Mouse (Mus musculus) cerebellum, postnatal 25 days (tissue): ENCODE data around the gene Zfp575.

Experiments used
- DNase-seq, 2 experiments: peaks; one replicate each; pipeline ENCODE4 v3.0.0; 2021; ENCODE audit warnings: mixed read lengths in 2 of 2

Gene Zfp575

GRCm38 (mm10) chr7:24600941-24601597 lies 13.6 kb upstream of the Zfp575 start:
- peak; percentile 97 to 99 for DNase-seq

- DNase-seq: peak in 1 of 2 experiments; percentile 31
Observed at GRCm38 (mm10) chr7:24599211-24600067, 12.0 kb upstream of the Zfp575 start.

- no peak for DNase-seq
Observed at GRCm38 (mm10) chr7:24598121-24598520, 10.7 kb upstream of the Zfp575 start.

- DNase-seq: no peak
Observed at GRCm38 (mm10) chr7:24595464-24595863, 8.0 kb upstream of the Zfp575 start.

- no peak for DNase-seq
Observed at GRCm38 (mm10) chr7:24594309-24594803, 6.9 kb upstream of the Zfp575 start.

- peak; percentile 79 to 88 for DNase-seq
Observed at GRCm38 (mm10) chr7:24593621-24594308, 6.3 kb upstream of the Zfp575 start.

- DNase-seq: no peak
Observed at GRCm38 (mm10) chr7:24592781-24593180, 5.3 kb upstream of the Zfp575 start.

GRCm38 (mm10) chr7:24592163-24592562 lies 4.7 kb upstream of the Zfp575 start:
- DNase-seq: no peak

GRCm38 (mm10) chr7:24591735-24592134 lies 4.3 kb upstream of the Zfp575 start:
- no peak for DNase-seq

GRCm38 (mm10) chr7:24588336-24588735 lies 895 bp upstream of the Zfp575 start:
- DNase-seq: no peak

- DNase-seq: no peak
Observed at GRCm38 (mm10) chr7:24586828-24587227, 613 bp downstream of the Zfp575 start.

- DNase-seq: no peak
Observed at GRCm38 (mm10) chr7:24585995-24586394, 1.4 kb downstream of the Zfp575 start.

GRCm38 (mm10) chr7:24584876-24585275 lies 2.6 kb downstream of the Zfp575 start:
- no peak for DNase-seq

GRCm38 (mm10) chr7:24577811-24578210 lies 9.6 kb downstream of the Zfp575 start:
- DNase-seq: no peak

GRCm38 (mm10) chr7:24574224-24574796 lies 13.1 kb downstream of the Zfp575 start:
- DNase-seq: no peak

GRCm38 (mm10) chr7:24572455-24572854 lies 15.0 kb downstream of the Zfp575 start:
- DNase-seq: no peak

- no peak for DNase-seq
Observed at GRCm38 (mm10) chr7:24571071-24571470, 16.4 kb downstream of the Zfp575 start.

- DNase-seq: no peak
Observed at GRCm38 (mm10) chr7:24568512-24568911, 18.9 kb downstream of the Zfp575 start.

GRCm38 (mm10) chr7:24566206-24566605 lies 21.2 kb downstream of the Zfp575 start:
- no peak for DNase-seq

- DNase-seq: no peak
Observed at GRCm38 (mm10) chr7:24565627-24566026, 21.8 kb downstream of the Zfp575 start.

- DNase-seq: peak; percentile 85 to 90
Observed at GRCm38 (mm10) chr7:24564607-24565265, 22.7 kb downstream of the Zfp575 start.

- no peak for DNase-seq
Observed at GRCm38 (mm10) chr7:24563837-24564206, 23.6 kb downstream of the Zfp575 start.
